Mouse (Mus musculus) olfactory bulb, adult 2 months (tissue): ENCODE measurements around the gene Men1.

Experiments
- CTCF ChIP-seq: fragments of 200-500 bp; IDR thresholded peaks from 2 replicates; pipeline ENCODE4 v1.5.1; 2012; ENCODE audit warnings: low read depth, mild to moderate bottlenecking, low read length, moderate library complexity; ENCODE audit not compliant: insufficient read depth
- POLR2A ChIP-seq: fragments of 200-500 bp; IDR thresholded peaks from 2 replicates; pipeline ENCODE4 v1.6.1; 2012; ENCODE audit warnings: mild to moderate bottlenecking, low read depth, low read length, moderate library complexity; ENCODE audit not compliant: insufficient read depth

DNA sequence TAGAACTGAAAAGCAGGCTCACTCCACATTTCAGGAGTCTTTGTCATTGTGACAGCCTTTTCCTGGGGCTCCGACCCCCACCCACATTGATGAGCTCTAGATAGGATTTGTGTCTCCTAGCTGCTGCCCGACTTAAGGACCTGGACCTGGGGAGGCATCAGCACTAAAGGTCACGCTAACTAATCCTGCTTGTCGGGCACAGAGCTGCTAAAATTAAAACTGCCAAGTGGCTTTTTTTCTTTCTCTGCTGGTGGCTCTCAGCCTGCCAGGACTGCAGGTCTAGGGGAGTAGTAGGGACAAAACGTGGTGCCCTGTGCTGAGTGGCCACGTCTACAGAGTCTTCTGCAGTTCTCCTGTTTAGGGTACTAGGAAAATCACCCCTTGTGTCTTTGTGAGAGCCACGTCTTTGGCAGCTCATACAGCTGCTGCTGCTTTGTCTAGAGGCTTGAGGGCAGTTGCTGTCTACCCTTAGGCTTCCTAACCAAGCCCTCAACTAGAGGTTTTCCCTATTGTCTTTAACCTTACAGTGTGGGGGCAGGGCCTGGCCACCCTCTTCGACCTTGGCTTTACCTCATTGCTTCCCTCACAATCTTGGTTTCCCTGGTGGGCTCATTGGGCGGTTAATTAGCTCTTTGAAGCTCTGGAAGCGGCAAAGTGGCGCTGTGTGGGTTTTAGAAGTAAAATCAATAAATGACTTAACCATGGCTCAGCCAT, 42.7 kb downstream of the Men1 start:
- TF ChIP-seq POLR2A (no peak), CTCF (no peak)
